Mouse (Mus musculus) gastrocnemius, adult 2 months (tissue): ENCODE data around the gene Pitpnm2. TPM values are rescaled to one million over a fixed set of nuclear protein-coding genes. Genes with fewer than 3 reads are reported as not detected.

Experiments
- DNase-seq: peaks from one replicate; pipeline ENCODE4 v3.0.0; 2022
- H3K27ac ChIP-seq: fragments of 200-600 bp; 2 replicates; pipeline ENCODE4 v1.8.1; 2022; ENCODE audit warnings: mild to moderate bottlenecking
- H3K4me3 ChIP-seq: fragments of 200-600 bp; 2 replicates; pipeline ENCODE4 v1.8.1; 2022; ENCODE audit warnings: mild to moderate bottlenecking, moderate library complexity
- CTCF ChIP-seq: fragments of 200-600 bp; IDR thresholded peaks from 2 replicates; pipeline ENCODE4 v1.8.1; 2022; ENCODE audit warnings: antibody characterized with exemption, mild to moderate bottlenecking, moderate library complexity
- intact Hi-C: fragments of 180-260 bp; cut with DNase I; formaldehyde crosslinking; loops from one replicate; pipeline ENCODE4 v1.15.1; 2025
- total RNA-seq, 2 experiments: library from RNA; stranded (reverse); gene quantifications; 2 replicates each; pipeline ENCODE4 v1.2.3; 2021

Pitpnm2 gene
- total RNA-seq, 2 experiments from 2014 or later = 18.1 to 28.4 TPM

- DNase-seq = no peak
- no peak overlapping the region for H3K4me3 ChIP-seq
- peak overlapping the region; percentile 74 for H3K27ac ChIP-seq
- intact Hi-C loops = no loop called here
- TF ChIP-seq CTCF = no peak
These were observed 6.2 kb downstream of the Pitpnm2 start for GRCm38 (mm10) chr5:124243236-124243901.

GRCm38 (mm10) chr5:124241686-124242444 is 7.7 kb downstream of the Pitpnm2 start:
- no peak for TF ChIP-seq CTCF
- Histone ChIP-seq H3K4me3 (no peak overlapping the region), H3K27ac (peak overlapping the region; percentile 73)
- no peak for DNase-seq
- intact Hi-C loops = loop anchor here (2.0 kb wide), 1 partner anchor 19 kb away; no protein-coding TSS in a partner anchor

- peak overlapping the region; percentile 73 for H3K27ac ChIP-seq
- DNase-seq = peak; percentile 17
- TF ChIP-seq CTCF = no peak
- H3K4me3 ChIP-seq = peak overlapping the region; percentile 21; the same call in 1 of the 2 replicates
- intact Hi-C loops = loop anchor here (2.0 kb wide), 1 partner anchor 18 kb away; no protein-coding TSS in a partner anchor
These were observed 8.5 kb downstream of the Pitpnm2 start for GRCm38 (mm10) chr5:124240841-124241685.

GRCm38 (mm10) chr5:124236180-124236579 is 13.4 kb downstream of the Pitpnm2 start:
- intact Hi-C loops = no loop called here
- no peak for TF ChIP-seq CTCF
- Histone ChIP-seq H3K27ac (peak overlapping the region; percentile 40; the same call in 1 of the 2 replicates), H3K4me3 (no peak overlapping the region)
- DNase-seq = no peak

- H3K27ac ChIP-seq = peak overlapping the region; percentile 82
- H3K4me3 ChIP-seq = no peak overlapping the region
- TF ChIP-seq CTCF = no peak
- intact Hi-C loops = no loop called here
- DNase-seq = peak; percentile 14
These were observed 14.8 kb downstream of the Pitpnm2 start for GRCm38 (mm10) chr5:124234778-124235177.

GRCm38 (mm10) chr5:124233874-124234661 is 15.5 kb downstream of the Pitpnm2 start:
- DNase-seq = peak; percentile 70
- peak overlapping the region; percentile 82 for H3K27ac ChIP-seq
- peak overlapping the region; percentile 48 for H3K4me3 ChIP-seq
- intact Hi-C loops = no loop called here
- no peak for TF ChIP-seq CTCF

- intact Hi-C loops = no loop called here
- no peak for TF ChIP-seq CTCF
- DNase-seq = no peak
- Histone ChIP-seq H3K4me3 (no peak overlapping the region), H3K27ac (no peak overlapping the region)
These were observed 16.5 kb downstream of the Pitpnm2 start for GRCm38 (mm10) chr5:124233144-124233465.

- DNase-seq = peak; percentile 18
- Histone ChIP-seq H3K4me3 (no peak overlapping the region), H3K27ac (no peak overlapping the region)
- no peak for TF ChIP-seq CTCF
- intact Hi-C loops = no loop called here
These were observed 17.0 kb downstream of the Pitpnm2 start for GRCm38 (mm10) chr5:124232360-124233143.

- no peak overlapping the region for H3K4me3 ChIP-seq
- no peak for DNase-seq
- intact Hi-C loops = no loop called here
- no peak overlapping the region for H3K27ac ChIP-seq
- no peak for TF ChIP-seq CTCF
These were observed 19.1 kb downstream of the Pitpnm2 start for GRCm38 (mm10) chr5:124230461-124230860.

- H3K27ac ChIP-seq = no peak overlapping the region
- intact Hi-C loops = no loop called here
- no peak overlapping the region for H3K4me3 ChIP-seq
- no peak for TF ChIP-seq CTCF
- DNase-seq = no peak
These were observed 22.4 kb downstream of the Pitpnm2 start for GRCm38 (mm10) chr5:124227193-124227592.

GRCm38 (mm10) chr5:124226494-124226893 is 23.1 kb downstream of the Pitpnm2 start:
- no peak for TF ChIP-seq CTCF
- no peak for DNase-seq

More at GRCm38 (mm10) chr5:124226494-124226893, 23.1 kb downstream of the Pitpnm2 start:
- Histone ChIP-seq H3K4me3 (no peak overlapping the region), H3K27ac (0 out of 2 replicates have a peak overlapping the region, but pooled peaks have one; percentile 9)
- intact Hi-C loops = no loop called here
